Mouse (Mus musculus): ENCODE measurements at regions not wholly inside any gene's neighbourhood (a gene's known extent, or its start where the extent isn't known, plus 50 kb on each side); places are given as distances from the start of the nearest gene placed in this dataset.
"Not testable (repeated sequence)": the region's sequence is repeated elsewhere in the genome, so short reads cannot be mapped to it uniquely, and the experiment has no call there.

DNA sequence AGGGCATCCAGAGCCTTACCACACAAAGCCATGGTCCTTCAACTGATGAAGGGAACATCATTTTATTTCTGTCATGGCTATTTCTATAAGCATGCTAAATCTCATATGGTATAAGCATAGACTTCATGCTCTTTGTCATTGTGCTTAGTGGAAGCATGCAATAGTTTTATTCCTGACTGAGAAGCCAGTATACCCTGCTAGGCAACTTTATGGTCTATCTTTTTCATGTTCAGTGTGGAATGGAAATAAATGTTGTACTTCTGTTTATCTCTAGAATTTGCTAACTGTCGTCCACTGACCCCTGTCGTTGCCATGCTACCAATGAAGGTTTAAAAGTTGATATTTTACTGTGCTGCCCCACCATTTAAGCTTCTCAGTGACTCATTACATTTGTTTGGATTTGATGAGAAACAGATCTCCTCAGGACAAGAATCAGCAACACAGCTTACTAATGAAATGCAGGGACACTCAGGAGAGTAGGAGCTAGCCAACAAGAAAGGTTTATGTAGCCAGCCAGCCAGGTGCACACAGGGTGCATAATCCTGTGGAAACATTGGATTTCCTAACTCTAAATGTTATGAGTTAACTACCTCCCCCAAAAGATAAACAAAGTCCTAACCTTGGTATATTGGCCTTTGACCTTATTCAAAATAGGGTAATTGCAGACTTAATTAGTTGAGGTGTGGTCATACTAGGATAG lies 364.3 kb upstream of the Ngly1 start:
- H3K4me1 ChIP-seq (replicated peaks) = no peaks in the 10 kb centered on the region
- no peaks in the 10 kb centered on the region for H3K36me3 ChIP-seq
- H3K27ac ChIP-seq = no peak overlapping the region
- no peaks in the 10 kb centered on the region for H3K9me3 ChIP-seq
- 82% methylated on average over 2 of the region's 2 CpGs for WGBS
- H3K27me3 ChIP-seq (ENCODE audit: insufficient read depth, poor library complexity, severe bottlenecking) = no peaks in the 10 kb centered on the region
- no peak for DNase-seq (ENCODE audit: low spot score)
- H3K4me3 ChIP-seq = no peak overlapping the region

GRCm38 (mm10) chr14:15897098-15897497 lies 352.0 kb upstream of the Ngly1 start:
- WGBS = 76% methylated on average over 1 of the region's 1 CpGs
- no peaks in the 10 kb centered on the region for H3K9me3 ChIP-seq
- DNase-seq (ENCODE audit: low spot score) = no peak
- H3K4me3 ChIP-seq = no peak overlapping the region
- no peaks in the 10 kb centered on the region for H3K27me3 ChIP-seq (ENCODE audit: insufficient read depth, poor library complexity, severe bottlenecking)
- H3K4me1 ChIP-seq (replicated peaks) = no peaks in the 10 kb centered on the region
- no peak overlapping the region for H3K27ac ChIP-seq
- no peaks in the 10 kb centered on the region for H3K36me3 ChIP-seq

- not testable (repeated sequence) for H3K4me3 ChIP-seq; H3K27ac ChIP-seq; H3K4me1 ChIP-seq (replicated peaks); DNase-seq (ENCODE audit: low spot score); H3K9me3 ChIP-seq; H3K36me3 ChIP-seq; H3K27me3 ChIP-seq (ENCODE audit: insufficient read depth, poor library complexity, severe bottlenecking)
- WGBS = 88% methylated on average over 11 of the region's 11 CpGs
These were observed 342.7 kb upstream of the Ngly1 start for GRCm38 (mm10) chr14:15906429-15906828.

GRCm38 (mm10) chr14:15913206-15913605 lies 335.9 kb upstream of the Ngly1 start:
- not testable (repeated sequence) for H3K9me3 ChIP-seq; H3K27me3 ChIP-seq (ENCODE audit: insufficient read depth, poor library complexity, severe bottlenecking); DNase-seq (ENCODE audit: low spot score); H3K4me1 ChIP-seq (replicated peaks); H3K36me3 ChIP-seq; H3K4me3 ChIP-seq; H3K27ac ChIP-seq
- WGBS = 71% methylated on average over 4 of the region's 4 CpGs

- Histone ChIP-seq H3K4me1 (replicated peaks) (no peaks in the 10 kb centered on the region), H3K9me3 (no peaks in the 10 kb centered on the region), H3K4me3 (no peak overlapping the region), H3K36me3 (no peaks in the 10 kb centered on the region), H3K27me3 (ENCODE audit: insufficient read depth, poor library complexity, severe bottlenecking) (no peaks in the 10 kb centered on the region), H3K27ac (no peak overlapping the region)
- DNase-seq (ENCODE audit: low spot score) = no peak
- 90% methylated on average over 3 of the region's 3 CpGs for WGBS
These were observed 334.9 kb upstream of the Ngly1 start for GRCm38 (mm10) chr14:15914176-15914575.

GRCm38 (mm10) chr14:15924676-15925075 lies 324.4 kb upstream of the Ngly1 start:
- H3K4me3 ChIP-seq; H3K27ac ChIP-seq; H3K4me1 ChIP-seq (replicated peaks); H3K36me3 ChIP-seq; H3K27me3 ChIP-seq (ENCODE audit: insufficient read depth, poor library complexity, severe bottlenecking); H3K9me3 ChIP-seq; DNase-seq (ENCODE audit: low spot score): not testable (repeated sequence)
- 86% methylated on average over 3 of the region's 3 CpGs for WGBS

GRCm38 (mm10) chr14:15934729-15935128 lies 314.4 kb upstream of the Ngly1 start:
- no peaks in the 10 kb centered on the region for H3K4me1 ChIP-seq (replicated peaks)
- no peaks in the 10 kb centered on the region for H3K36me3 ChIP-seq
- no peak overlapping the region for H3K27ac ChIP-seq
- H3K27me3 ChIP-seq (ENCODE audit: insufficient read depth, poor library complexity, severe bottlenecking) = no peaks in the 10 kb centered on the region
- H3K9me3 ChIP-seq = no peaks in the 10 kb centered on the region
- DNase-seq (ENCODE audit: low spot score) = no peak
- H3K4me3 ChIP-seq = no peak overlapping the region

DNA sequence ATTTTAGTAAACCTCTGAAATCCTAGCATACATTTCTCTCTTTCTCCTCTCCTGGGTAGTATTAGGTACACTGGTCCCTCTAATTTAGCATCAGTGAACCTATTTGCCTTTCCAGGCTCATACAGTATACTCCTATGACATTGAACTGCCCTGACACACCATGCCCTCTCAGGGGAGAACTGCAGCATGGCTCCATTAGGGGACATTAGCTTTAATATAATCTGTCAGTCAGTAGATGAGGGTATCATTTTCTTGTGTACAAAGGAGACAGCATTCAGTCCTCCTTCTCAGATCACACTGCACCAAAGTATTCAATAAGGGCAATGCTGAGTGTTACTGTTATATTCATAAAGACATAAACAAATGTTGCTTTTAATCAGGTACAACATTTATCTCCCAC lies 278.8 kb upstream of the Ngly1 start:
- no peaks in the 10 kb centered on the region for H3K4me1 ChIP-seq (replicated peaks)
- no peaks in the 10 kb centered on the region for H3K9me3 ChIP-seq
- no peak overlapping the region for H3K4me3 ChIP-seq
- no peaks in the 10 kb centered on the region for H3K27me3 ChIP-seq (ENCODE audit: insufficient read depth, poor library complexity, severe bottlenecking)
- H3K36me3 ChIP-seq = no peaks in the 10 kb centered on the region
- no peak overlapping the region for H3K27ac ChIP-seq
- DNase-seq (ENCODE audit: low spot score) = no peak

DNA sequence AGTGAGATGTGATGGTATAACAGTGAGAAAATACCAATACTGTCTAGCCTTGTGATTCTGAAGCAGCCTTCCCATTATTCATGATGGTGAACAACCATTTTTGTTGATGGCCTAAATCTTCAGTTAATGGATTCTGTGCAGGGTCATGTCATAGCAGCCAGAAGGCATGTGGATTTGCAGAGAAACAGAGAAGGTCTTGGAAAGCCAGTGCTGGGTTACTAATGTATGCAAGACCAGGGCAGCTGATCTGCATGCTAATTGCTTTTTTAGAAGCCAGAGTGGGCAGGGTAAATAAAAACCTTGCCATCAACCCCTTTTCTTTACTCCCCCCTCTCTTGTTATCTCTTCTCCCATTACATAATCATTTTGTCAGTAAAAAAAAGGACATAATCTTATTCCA lies 278.3 kb upstream of the Ngly1 start:
- no peak overlapping the region for H3K4me3 ChIP-seq
- no peak for DNase-seq (ENCODE audit: low spot score)
- H3K36me3 ChIP-seq = no peaks in the 10 kb centered on the region
- H3K27me3 ChIP-seq (ENCODE audit: insufficient read depth, poor library complexity, severe bottlenecking) = no peaks in the 10 kb centered on the region
- no peaks in the 10 kb centered on the region for H3K9me3 ChIP-seq
- H3K4me1 ChIP-seq (replicated peaks) = no peaks in the 10 kb centered on the region
- no peak overlapping the region for H3K27ac ChIP-seq

- no peak overlapping the region for H3K27ac ChIP-seq
- DNase-seq (ENCODE audit: low spot score) = no peak
- no peaks in the 10 kb centered on the region for H3K27me3 ChIP-seq (ENCODE audit: insufficient read depth, poor library complexity, severe bottlenecking)
- H3K36me3 ChIP-seq = no peaks in the 10 kb centered on the region
- H3K4me3 ChIP-seq = no peak overlapping the region
- no peaks in the 10 kb centered on the region for H3K4me1 ChIP-seq (replicated peaks)
- no peaks in the 10 kb centered on the region for H3K9me3 ChIP-seq
These were observed 277.8 kb upstream of the Ngly1 start for GRCm38 (mm10) chr14:15971306-15971705.

DNA sequence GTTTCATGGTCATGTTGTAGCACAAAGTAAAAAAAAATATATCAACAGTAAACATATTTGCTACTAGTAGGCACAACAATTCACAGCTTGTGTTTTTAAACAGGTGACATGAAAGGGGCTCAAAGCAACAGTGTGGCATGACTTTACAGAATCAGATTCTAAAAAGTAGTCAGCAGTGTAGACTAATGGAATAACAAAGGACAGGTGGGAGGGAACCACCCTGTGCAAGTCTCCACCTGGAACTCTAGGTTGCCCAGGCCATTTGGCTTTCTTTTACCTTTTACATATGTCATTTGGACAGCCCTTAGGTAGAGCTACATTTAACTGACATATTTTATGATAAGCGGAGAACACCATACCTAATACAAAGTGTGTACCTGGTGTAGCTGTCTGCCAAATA lies 271.7 kb upstream of the Ngly1 start:
- Histone ChIP-seq H3K4me3 (no peak overlapping the region), H3K9me3 (no peaks in the 10 kb centered on the region), H3K36me3 (no peaks in the 10 kb centered on the region), H3K27me3 (ENCODE audit: insufficient read depth, poor library complexity, severe bottlenecking) (no peaks in the 10 kb centered on the region), H3K27ac (no peak overlapping the region), H3K4me1 (replicated peaks) (peaks cover 9% of the 10 kb centered on the region)
- DNase-seq (ENCODE audit: low spot score) = no peak
- 98% methylated on average over 1 of the region's 1 CpGs for WGBS

DNA sequence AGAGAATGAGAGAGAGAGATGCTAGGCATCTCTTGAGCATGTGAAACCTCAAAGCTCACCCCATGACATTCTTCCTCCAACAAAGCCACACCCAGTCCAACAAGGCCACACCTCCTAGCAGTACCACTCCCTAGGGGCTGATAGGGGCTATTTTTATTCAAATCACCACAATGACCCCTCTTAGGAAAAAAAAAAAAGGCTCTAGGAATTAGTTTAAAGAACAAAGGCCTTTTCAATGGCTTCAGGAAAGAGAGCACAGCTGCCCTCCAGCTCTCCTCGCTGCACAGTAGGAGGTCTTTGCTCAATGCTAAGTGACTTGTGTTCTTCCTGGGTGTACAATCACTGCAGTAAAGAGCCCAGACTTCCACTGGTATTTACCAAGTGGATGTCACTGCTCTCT lies 270.8 kb upstream of the Ngly1 start:
- peak; percentile 26 for DNase-seq (ENCODE audit: low spot score)
- Histone ChIP-seq H3K4me3 (no peak overlapping the region), H3K27ac (no peak overlapping the region), H3K4me1 (replicated peaks) (peaks cover 9% of the 10 kb centered on the region), H3K27me3 (ENCODE audit: insufficient read depth, poor library complexity, severe bottlenecking) (no peaks in the 10 kb centered on the region), H3K9me3 (no peaks in the 10 kb centered on the region), H3K36me3 (no peaks in the 10 kb centered on the region)
- WGBS = 8% methylated on average over 1 of the region's 1 CpGs

DNA sequence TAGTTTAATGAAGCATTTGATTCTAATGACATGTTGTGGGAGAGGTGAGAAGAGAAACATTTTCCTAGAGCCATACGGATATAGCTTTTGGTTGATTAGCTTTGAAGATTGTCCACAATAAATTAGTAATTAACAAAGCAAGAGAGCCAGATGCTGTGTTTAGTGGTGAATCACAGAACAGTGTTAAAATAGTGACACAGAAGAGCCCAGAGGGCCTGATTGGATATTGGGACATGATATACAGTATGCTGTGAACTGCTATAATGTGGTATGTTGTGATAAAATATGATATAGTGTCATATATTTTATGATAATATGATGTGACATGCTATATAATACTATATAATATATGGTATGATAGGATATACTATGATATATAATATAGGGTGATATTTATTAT lies 243.7 kb upstream of the Ngly1 start:
- H3K4me3 ChIP-seq = no peak overlapping the region

DNA sequence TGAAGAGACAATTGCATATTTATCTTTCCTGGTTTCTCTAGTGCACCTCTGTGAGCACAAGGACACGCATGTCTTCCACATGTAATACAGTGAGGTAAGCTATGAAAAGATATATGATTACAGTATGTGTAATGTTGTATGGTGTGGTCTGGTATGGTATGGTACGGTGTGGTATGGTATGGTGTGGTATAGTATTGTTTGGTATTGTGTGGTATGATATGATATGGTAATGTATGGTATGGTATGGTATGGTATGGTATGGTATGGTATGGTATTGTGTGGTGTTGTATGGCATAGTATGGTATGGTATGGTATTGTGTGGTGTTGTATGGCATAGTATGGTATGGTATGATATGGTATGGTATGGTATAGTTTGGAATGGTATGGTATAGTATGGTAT lies 242.1 kb upstream of the Ngly1 start:
- DNase-seq (ENCODE audit: low spot score) = no peak
- WGBS = 97% methylated on average over 2 of the region's 2 CpGs
- no peak overlapping the region for H3K4me3 ChIP-seq

More for the DNA sequence above, 243.7 kb upstream of the Ngly1 start:
- H3K9me3 ChIP-seq = no peaks in the 10 kb centered on the region
- H3K36me3 ChIP-seq = no peaks in the 10 kb centered on the region
- no peak overlapping the region for H3K27ac ChIP-seq
- WGBS = 91% methylated on average over 1 of the region's 1 CpGs
- no peak for DNase-seq (ENCODE audit: low spot score)
- H3K4me1 ChIP-seq (replicated peaks) = no peaks in the 10 kb centered on the region
- no peaks in the 10 kb centered on the region for H3K27me3 ChIP-seq (ENCODE audit: insufficient read depth, poor library complexity, severe bottlenecking)

More for the DNA sequence above, 242.1 kb upstream of the Ngly1 start:
- Histone ChIP-seq H3K27me3 (ENCODE audit: insufficient read depth, poor library complexity, severe bottlenecking) (no peaks in the 10 kb centered on the region), H3K27ac (no peak overlapping the region), H3K9me3 (peaks cover under 1% of the 10 kb centered on the region; the same call in 1 of the 2 replicates), H3K4me1 (replicated peaks) (no peaks in the 10 kb centered on the region), H3K36me3 (no peaks in the 10 kb centered on the region)

Data from hindbrain, embryonic 10.5 days (tissue).